Comparison of ENCODE assay signal across 22 mouse cellular contexts in genomic region chr3:34738938-34739337, GRCm38 (mm10).
DNase-seq lines count a peak whose midpoint lies in the region; ATAC-seq and TF ChIP-seq lines count a peak whose summit lies in the region.
"Had no signal": no experiment of that assay in that cellular context is flagged by ENCODE, and none has a peak within 500 bp of the region (broad histone marks: within the 10 kb centered on the region; RNA-seq: fewer than 3 reads in every experiment).

No protein-coding gene starts in this region.

- no peak for TF ChIP-seq CTCF in kidney, postnatal 0 days (IDR thresholded peaks at IDR 0.05; ENCODE audit: low read depth)
- TF ChIP-seq CTCF in lung, adult 2 months (IDR thresholded peaks at IDR 0.05; ENCODE audit: insufficient read depth, low read length) = no peak
- TF ChIP-seq CTCF in ES-Bruce4 (IDR thresholded peaks at IDR 0.05; ENCODE audit: low read depth, low read length) = no peak
- TF ChIP-seq CTCF in liver, postnatal 0 days (IDR thresholded peaks at IDR 0.05; ENCODE audit: low read depth) = no peak

- no peak overlapping the region for H3K9ac ChIP-seq in kidney, postnatal 0 days (ENCODE audit: low read depth, low read length)
- no peak overlapping the region for H3K9ac ChIP-seq in lung, embryonic 16.5 days (ENCODE audit: low read length)
- H3K9ac ChIP-seq in ES-Bruce4 (ENCODE audit: low read depth, poor library complexity, severe bottlenecking) = peak overlapping the region; percentile 26; the same call in 1 of the 2 replicates
- H3K9ac ChIP-seq in liver, postnatal 0 days (replicated peaks) = no peak overlapping the region
- H3K9ac ChIP-seq: forebrain, embryonic 13.5 days; heart, embryonic 15.5 days; liver, embryonic 13.5 days; midbrain, embryonic 13.5 days had no signal

- no peak for TF ChIP-seq EP300 in ES-Bruce4 (IDR thresholded peaks at IDR 0.05; ENCODE audit: insufficient read depth, low read depth, low read length)
- no peak for TF ChIP-seq EP300 in liver, postnatal 0 days (IDR thresholded peaks at IDR 0.05; ENCODE audit: low read depth)

- H3K36me3 ChIP-seq in kidney, postnatal 0 days (ENCODE audit: insufficient read depth, low read length) = no peaks in the 10 kb centered on the region
- H3K36me3 ChIP-seq in lung, embryonic 16.5 days (ENCODE audit: control insufficient read depth, insufficient read depth, low read length) = no peaks in the 10 kb centered on the region
- no peaks in the 10 kb centered on the region for H3K36me3 ChIP-seq in ES-Bruce4 (ENCODE audit: control insufficient read depth, insufficient read depth, low read length, poor library complexity, severe bottlenecking)
- no peaks in the 10 kb centered on the region for H3K36me3 ChIP-seq in liver, postnatal 0 days (replicated peaks; ENCODE audit: insufficient read depth, low read length)
- H3K36me3 ChIP-seq: heart, embryonic 10.5 days; heart, embryonic 15.5 days; liver, embryonic 13.5 days; midbrain, embryonic 13.5 days had no signal

- H3K4me1 ChIP-seq in kidney, postnatal 0 days (replicated peaks; ENCODE audit: insufficient read depth, low read length) = no peaks in the 10 kb centered on the region
- no peaks in the 10 kb centered on the region for H3K4me1 ChIP-seq in lung, embryonic 16.5 days (replicated peaks; ENCODE audit: control insufficient read depth, insufficient read depth, low read length)
- no peaks in the 10 kb centered on the region for H3K4me1 ChIP-seq in lung, adult 2 months (ENCODE audit: control insufficient read depth, insufficient read depth, low read length)
- peaks cover 15% of the 10 kb centered on the region for H3K4me1 ChIP-seq in ES-Bruce4 (ENCODE audit: control insufficient read depth, insufficient read depth, low read length)
- peaks cover 3% of the 10 kb centered on the region; the same call in 1 of the 2 replicates for H3K4me1 ChIP-seq in liver, postnatal 0 days (ENCODE audit: insufficient read depth)
- H3K4me1 ChIP-seq: forebrain, embryonic 13.5 days; heart, embryonic 15.5 days; liver, embryonic 13.5 days had no signal

- no peak overlapping the region for H3K27ac ChIP-seq in kidney, postnatal 0 days
- H3K27ac ChIP-seq in lung, embryonic 16.5 days (ENCODE audit: low read length) = no peak overlapping the region
- H3K27ac ChIP-seq in ES-Bruce4 (ENCODE audit: insufficient read depth, low read length) = no peak overlapping the region
- no peak overlapping the region for H3K27ac ChIP-seq in liver, postnatal 0 days (ENCODE audit: low read depth)
- H3K27ac ChIP-seq: forebrain, embryonic 13.5 days; heart, embryonic 10.5 days; heart, embryonic 15.5 days; liver, embryonic 13.5 days; midbrain, embryonic 13.5 days had no signal

- H3K4me3 ChIP-seq in kidney, postnatal 0 days (replicated peaks; ENCODE audit: low read depth, low read length) = no peak overlapping the region
- H3K4me3 ChIP-seq in lung, embryonic 16.5 days (ENCODE audit: low read length) = no peak overlapping the region
- H3K4me3 ChIP-seq in lung, adult 2 months (replicated peaks; ENCODE audit: extremely low read depth, low read depth, low read length) = no peak overlapping the region
- H3K4me3 ChIP-seq in ES-Bruce4 (ENCODE audit: low read depth, low read length) = no peak overlapping the region
- H3K4me3 ChIP-seq in liver, postnatal 0 days (ENCODE audit: low read depth, low read length) = no peak overlapping the region
- H3K4me3 ChIP-seq: forebrain, embryonic 13.5 days; heart, embryonic 10.5 days; heart, embryonic 15.5 days; liver, embryonic 13.5 days; midbrain, embryonic 13.5 days had no signal

- no peak overlapping the region for H3K4me2 ChIP-seq in kidney, postnatal 0 days (ENCODE audit: low read length)
- no peak overlapping the region for H3K4me2 ChIP-seq in lung, embryonic 16.5 days (ENCODE audit: low read depth, low read length)
- H3K4me2 ChIP-seq in liver, postnatal 0 days (ENCODE audit: low read depth, low read length) = peak overlapping the region; percentile 51
- H3K4me2 ChIP-seq: forebrain, embryonic 13.5 days; heart, embryonic 15.5 days; liver, embryonic 13.5 days; midbrain, embryonic 13.5 days had no signal

- peak; percentile 14 for DNase-seq in kidney, postnatal 0 days (ENCODE audit: low spot score)
- no peak for DNase-seq in kidney, adult 8-10 months
- no peak for DNase-seq in lung, adult 2 months
- peak; percentile 22 for DNase-seq in liver, postnatal 0 days
- no peak for DNase-seq in frontal cortex, postnatal 14 days (ENCODE audit: low spot score in 2 of 2)
- DNase-seq: cerebellum, adult 9-10 months; cerebellum, postnatal 36 days; gastrocnemius, postnatal 14 days; kidney, adult 2 months; kidney, postnatal 14 days; liver, embryonic 13.5 days; spleen, adult 18-20 months; thymus, postnatal 4 days had no signal

- H3K27me3 ChIP-seq in kidney, postnatal 0 days (ENCODE audit: insufficient read depth, low read length) = no peaks in the 10 kb centered on the region
- H3K27me3 ChIP-seq in lung, embryonic 16.5 days (ENCODE audit: control insufficient read depth, insufficient read depth, low read depth, low read length) = no peaks in the 10 kb centered on the region
- H3K27me3 ChIP-seq in ES-Bruce4 (ENCODE audit: control insufficient read depth, insufficient read depth, low read length, poor library complexity, severe bottlenecking) = no peaks in the 10 kb centered on the region
- no peaks in the 10 kb centered on the region for H3K27me3 ChIP-seq in liver, postnatal 0 days (ENCODE audit: insufficient read depth, low read length)
- H3K27me3 ChIP-seq: forebrain, embryonic 13.5 days; heart, embryonic 15.5 days; liver, embryonic 13.5 days; midbrain, embryonic 13.5 days had no signal

- WGBS in kidney, postnatal 0 days = 47% methylated on average over 7 of the region's 7 CpGs
- WGBS in lung, embryonic 16.5 days = 38% methylated on average over 7 of the region's 7 CpGs
- WGBS in lung, adult 2 months = 47% methylated on average over 7 of the region's 7 CpGs
- 49% methylated on average over 7 of the region's 7 CpGs for WGBS in liver, postnatal 0 days (ENCODE audit: insufficient replicate concordance)

- ATAC-seq in kidney, postnatal 0 days (replicated peaks; ENCODE audit: low FRiP score, low read depth) = no peak
- ATAC-seq in lung, embryonic 16.5 days (ENCODE audit: low read depth) = peak; percentile 23; the same call in 1 of the 2 replicates
- peak; percentile 88 for ATAC-seq in liver, postnatal 0 days
- ATAC-seq in monocyte, adult 5-6 weeks (replicated peaks; ENCODE audit: insufficient number of reproducible peaks, low FRiP score, low TSS enrichment, poor library complexity, severe bottlenecking) = no peak
- ATAC-seq: CD4-positive, CD25-positive, alpha-beta regulatory T cell, adult 4 months; forebrain, embryonic 13.5 days; hindbrain, embryonic 16.5 days; midbrain, embryonic 13.5 days had no signal

- H3K9me3 ChIP-seq in kidney, postnatal 0 days (replicated peaks; ENCODE audit: low read length) = no peaks in the 10 kb centered on the region
- H3K9me3 ChIP-seq in lung, embryonic 16.5 days (ENCODE audit: control insufficient read depth, low read length) = no peaks in the 10 kb centered on the region
- H3K9me3 ChIP-seq in ES-Bruce4 (replicated peaks; ENCODE audit: control insufficient read depth, insufficient read depth, low read length, poor library complexity, severe bottlenecking) = no peaks in the 10 kb centered on the region
- no peaks in the 10 kb centered on the region for H3K9me3 ChIP-seq in liver, postnatal 0 days (ENCODE audit: low read length)
- H3K9me3 ChIP-seq: forebrain, embryonic 13.5 days; heart, embryonic 10.5 days; heart, embryonic 15.5 days; liver, embryonic 13.5 days; midbrain, embryonic 13.5 days had no signal

- no peak for TF ChIP-seq POLR2A in lung, adult 2 months (IDR thresholded peaks at IDR 0.05; ENCODE audit: borderline replicate concordance, extremely low read depth, low read depth, low read length)
- no peak for TF ChIP-seq POLR2A in ES-Bruce4 (IDR thresholded peaks at IDR 0.05; ENCODE audit: insufficient read depth, low read length)

Comparison
In these comparisons a context has a peak if more than half of its experiments do, and no peak if none do; other contexts are left out.
1. DNase-seq: peak in kidney, postnatal 0 days (single experiment) and liver, postnatal 0 days (single experiment); none in kidney, adult 8-10 months (0 of 2), lung, adult 2 months (single experiment) and frontal cortex, postnatal 14 days (0 of 2).
2. ATAC-seq: peak in lung, embryonic 16.5 days (single experiment) and liver, postnatal 0 days (single experiment); none in kidney, postnatal 0 days (single experiment) and monocyte, adult 5-6 weeks (single experiment).